Mouse (Mus musculus): ENCODE measurements around the gene Nuak1. TPM values are rescaled to one million over a fixed set of nuclear protein-coding genes. Genes with fewer than 3 reads are reported as not detected.

Nuak1 gene
- total and polyA plus RNA-seq, 3 experiments: 1.2 to 3.4 (median 1.6) TPM

DNA sequence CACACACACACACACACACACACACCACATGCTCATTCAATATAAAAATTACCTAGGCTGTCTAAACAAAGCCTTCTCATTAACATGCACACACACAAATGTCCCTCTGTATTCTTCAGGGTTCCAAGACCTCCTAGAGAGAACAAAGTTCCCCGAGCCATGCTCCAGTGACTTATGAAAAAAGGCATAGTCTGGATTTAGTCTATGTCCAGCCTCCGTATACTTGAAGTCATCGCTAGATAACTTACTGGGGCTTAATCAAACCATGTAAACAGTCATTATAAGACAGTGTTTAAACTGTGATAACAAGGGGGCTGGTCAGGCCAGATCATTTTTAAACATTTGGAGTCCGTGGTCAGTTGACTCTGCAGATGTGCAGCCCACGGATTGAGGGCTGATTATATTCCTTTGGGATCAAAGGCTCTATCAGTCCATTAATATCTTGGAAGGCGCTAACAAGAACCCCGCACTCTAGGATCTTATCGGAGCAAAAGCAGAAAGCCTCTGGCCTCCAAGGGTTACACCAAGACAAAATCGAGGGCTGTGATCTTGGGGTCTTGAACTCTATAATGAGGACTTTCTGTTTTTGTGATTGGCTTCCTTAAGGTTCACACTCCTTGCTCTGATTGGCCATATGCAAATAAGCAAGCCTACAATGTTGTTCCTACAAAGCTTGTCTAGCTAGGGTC lies 16.4 kb upstream of the Nuak1 start:
- Histone ChIP-seq H3K4me1 (ENCODE audit: control insufficient read depth in 1 of 2, insufficient read depth in 2 of 2) (no peaks in the 10 kb centered on the region), H3K36me3 (replicated peaks in 1 of 2; ENCODE audit: control insufficient read depth in 1 of 2, insufficient read depth in 1 of 2, low read length in 1 of 2) (no peaks in the 10 kb centered on the region), H3K9ac (ENCODE audit: insufficient read depth, low read depth) (no peak overlapping the region), H3K9me3 (replicated peaks; ENCODE audit: low read length) (no peaks in the 10 kb centered on the region), H3K27me3 (replicated peaks) (no peaks in the 10 kb centered on the region), H3K4me2 (ENCODE audit: insufficient read depth, low read depth, poor library complexity, severe bottlenecking) (no peak overlapping the region), H3K79me2 (replicated peaks; ENCODE audit: control insufficient read depth, extremely low read depth, insufficient read depth, poor library complexity, severe bottlenecking) (no peaks in the 10 kb centered on the region), H3K27ac (ENCODE audit: insufficient read depth, low read depth) (no peak overlapping the region), H3K4me3 (replicated peaks in 1 of 3; ENCODE audit: low read depth in 2 of 3, low read length in 2 of 3, poor library complexity in 1 of 3) (no peak overlapping the region)
- no peak for TF ChIP-seq SIN3A (IDR thresholded peaks at IDR 0.05; ENCODE audit: low read length)
- no peak for TF ChIP-seq ZKSCAN1 (IDR thresholded peaks at IDR 0.05; ENCODE audit: borderline replicate concordance, low read depth, low read length)
- no peak for TF ChIP-seq POLR2A (IDR thresholded peaks at IDR 0.05; ENCODE audit: low read depth, low read length)
- in situ Hi-C loops (cut with MboI; ENCODE audit: low pct_ligation_motif_present, low pct_unique_long_range_greater_than_20kb, low sequenced_read_pairs): no loop called here
- dilution Hi-C loops (cut with MboI; ENCODE audit: extremely low pct_ligation_motif_present, extremely low pct_unique_long_range_greater_than_20kb, low sequenced_read_pairs): no loop called here
- DNase-seq (ENCODE audit: extremely low read depth): no peak

DNA sequence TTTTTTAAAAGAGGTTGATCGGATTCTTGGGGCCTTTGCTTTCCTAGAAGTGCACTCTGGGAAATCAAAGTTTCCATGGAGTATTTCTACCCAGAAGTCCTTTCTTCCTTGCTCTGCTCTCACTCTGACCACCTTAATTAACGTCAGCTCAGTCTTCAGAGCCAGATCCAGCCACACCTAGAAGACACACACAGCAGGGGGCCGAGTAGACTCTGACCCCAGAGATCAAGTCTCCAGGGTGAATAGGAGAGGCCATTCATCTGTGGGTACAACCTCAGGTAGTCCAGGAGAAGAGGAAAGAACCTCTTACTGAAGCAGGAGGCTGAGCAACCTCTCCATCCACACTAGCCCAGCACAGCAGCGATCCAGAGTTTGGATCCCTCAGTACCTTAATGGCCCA lies 11.5 kb upstream of the Nuak1 start:
- Histone ChIP-seq H3K9me3 (replicated peaks; ENCODE audit: low read length) (no peaks in the 10 kb centered on the region), H3K27me3 (replicated peaks) (no peaks in the 10 kb centered on the region), H3K27ac (ENCODE audit: insufficient read depth, low read depth) (no peak overlapping the region), H3K79me2 (replicated peaks; ENCODE audit: control insufficient read depth, extremely low read depth, insufficient read depth, poor library complexity, severe bottlenecking) (no peaks in the 10 kb centered on the region), H3K4me1 (ENCODE audit: control insufficient read depth in 1 of 2, insufficient read depth in 2 of 2) (peaks cover 0 to 5% of the 10 kb centered on the region in 2 experiments; a peak in 1 of 4 replicates), H3K9ac (ENCODE audit: insufficient read depth, low read depth) (no peak overlapping the region), H3K36me3 (replicated peaks in 1 of 2; ENCODE audit: control insufficient read depth in 1 of 2, insufficient read depth in 1 of 2, low read length in 1 of 2) (no peaks in the 10 kb centered on the region), H3K4me3 (replicated peaks in 1 of 3; ENCODE audit: low read depth in 2 of 3, low read length in 2 of 3, poor library complexity in 1 of 3) (no peak overlapping the region), H3K4me2 (ENCODE audit: insufficient read depth, low read depth, poor library complexity, severe bottlenecking) (no peak overlapping the region)
- TF ChIP-seq SMC3 (IDR thresholded peaks at IDR 0.05; ENCODE audit: low read depth, low read length) (no peak), GABPA (IDR thresholded peaks at IDR 0.05; ENCODE audit: insufficient replicate concordance, low read depth, low read length) (no peak)
- DNase-seq (ENCODE audit: extremely low read depth): no peak
- in situ Hi-C loops (cut with MboI; ENCODE audit: low pct_ligation_motif_present, low pct_unique_long_range_greater_than_20kb, low sequenced_read_pairs): no loop called here
- dilution Hi-C loops (cut with MboI; ENCODE audit: extremely low pct_ligation_motif_present, extremely low pct_unique_long_range_greater_than_20kb, low sequenced_read_pairs): no loop called here

DNA sequence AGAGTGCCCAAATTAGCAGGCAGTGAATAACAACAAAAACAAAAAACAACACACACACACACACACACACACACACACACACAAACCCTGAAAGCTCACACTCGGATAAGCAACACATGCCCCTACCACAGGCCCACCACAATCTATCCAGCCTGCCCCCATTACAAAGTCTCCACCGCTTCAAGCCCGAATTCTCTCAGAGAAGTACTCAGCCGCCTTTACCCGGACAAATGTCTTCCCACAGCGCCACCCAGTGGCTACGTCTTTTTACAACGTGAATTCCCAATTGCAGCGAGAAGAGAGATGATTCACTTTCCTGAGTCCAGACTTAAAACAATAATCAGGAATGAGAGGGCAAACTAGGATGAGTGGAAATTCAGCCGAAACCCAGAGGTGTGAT lies 10.3 kb upstream of the Nuak1 start:
- dilution Hi-C loops (cut with MboI; ENCODE audit: extremely low pct_ligation_motif_present, extremely low pct_unique_long_range_greater_than_20kb, low sequenced_read_pairs): no loop called here
- peak; percentile 78 for DNase-seq (ENCODE audit: extremely low read depth)
- Histone ChIP-seq H3K4me3 (replicated peaks in 1 of 3; ENCODE audit: low read depth in 2 of 3, low read length in 2 of 3, poor library complexity in 1 of 3) (no peak overlapping the region), H3K27me3 (replicated peaks) (no peaks in the 10 kb centered on the region), H3K79me2 (replicated peaks; ENCODE audit: control insufficient read depth, extremely low read depth, insufficient read depth, poor library complexity, severe bottlenecking) (no peaks in the 10 kb centered on the region), H3K4me1 (ENCODE audit: control insufficient read depth in 1 of 2, insufficient read depth in 2 of 2) (peaks cover 0 to 5% of the 10 kb centered on the region in 2 experiments; a peak in 1 of 4 replicates), H3K9ac (ENCODE audit: insufficient read depth, low read depth) (no peak overlapping the region), H3K9me3 (replicated peaks; ENCODE audit: low read length) (no peaks in the 10 kb centered on the region), H3K27ac (ENCODE audit: insufficient read depth, low read depth) (no peak overlapping the region), H3K36me3 (replicated peaks in 1 of 2; ENCODE audit: control insufficient read depth in 1 of 2, insufficient read depth in 1 of 2, low read length in 1 of 2) (no peaks in the 10 kb centered on the region), H3K4me2 (ENCODE audit: insufficient read depth, low read depth, poor library complexity, severe bottlenecking) (no peak overlapping the region)
- in situ Hi-C loops (cut with MboI; ENCODE audit: low pct_ligation_motif_present, low pct_unique_long_range_greater_than_20kb, low sequenced_read_pairs): no loop called here
- no peak for TF ChIP-seq MEF2A (IDR thresholded peaks at IDR 0.05; ENCODE audit: borderline replicate concordance, low read depth, low read length)
- TF ChIP-seq BHLHE40 (IDR thresholded peaks at IDR 0.05; ENCODE audit: low read depth, low read length): no peak
- no peak for TF ChIP-seq USF1 (IDR thresholded peaks at IDR 0.05; ENCODE audit: low read depth, low read length)
- TF ChIP-seq RAD21 (IDR thresholded peaks at IDR 0.05; ENCODE audit: low read depth, low read length): peak; percentile 91
- no peak for TF ChIP-seq UBTF (IDR thresholded peaks at IDR 0.05; ENCODE audit: low read depth, low read length)
- no peak for TF ChIP-seq CHD1 (IDR thresholded peaks at IDR 0.05; ENCODE audit: low read depth, low read length)
- no peak for TF ChIP-seq RCOR1 (conservative IDR thresholded peaks at IDR 0.05; ENCODE audit: low read depth, low read length)
- no peak for TF ChIP-seq HCFC1 (IDR thresholded peaks at IDR 0.05; ENCODE audit: low read depth, low read length)
- no peak for TF ChIP-seq ETS1 (conservative IDR thresholded peaks at IDR 0.05; ENCODE audit: low read depth, low read length)
- peak; percentile 90 for TF ChIP-seq SMC3 (IDR thresholded peaks at IDR 0.05; ENCODE audit: low read depth, low read length)
- TF ChIP-seq ZC3H11A (IDR thresholded peaks at IDR 0.05; ENCODE audit: low read depth, low read length): peak; percentile 81
- no peak for TF ChIP-seq GABPA (IDR thresholded peaks at IDR 0.05; ENCODE audit: insufficient replicate concordance, low read depth, low read length)
- no peak for TF ChIP-seq MAX (IDR thresholded peaks at IDR 0.05; ENCODE audit: low read length)
- 0 out of 2 replicates have a peak, but pooled peaks have one; percentile 14 for TF ChIP-seq IRF4 (IDR thresholded peaks at IDR 0.05; ENCODE audit: low read depth, low read length)
- no peak for TF ChIP-seq TBP (conservative IDR thresholded peaks at IDR 0.05; ENCODE audit: low read depth, low read length)
- TF ChIP-seq ZNF384 (IDR thresholded peaks at IDR 0.05; ENCODE audit: low read depth, low read length): no peak
- no peak for TF ChIP-seq TCF12 (IDR thresholded peaks at IDR 0.05; ENCODE audit: low read depth, low read length)
- TF ChIP-seq MAFK (IDR thresholded peaks at IDR 0.05; ENCODE audit: insufficient replicate concordance, low read length): no peak
- no peak for TF ChIP-seq ZKSCAN1 (IDR thresholded peaks at IDR 0.05; ENCODE audit: borderline replicate concordance, low read depth, low read length)
- TF ChIP-seq MXI1 (IDR thresholded peaks at IDR 0.05; ENCODE audit: low read depth, low read length): no peak
- TF ChIP-seq CHD2 (IDR thresholded peaks at IDR 0.05; ENCODE audit: low read length): no peak
- no peak for TF ChIP-seq E2F4 (IDR thresholded peaks at IDR 0.05; ENCODE audit: insufficient replicate concordance, low read depth, low read length)
- TF ChIP-seq USF2 (conservative IDR thresholded peaks at IDR 0.05; ENCODE audit: low read depth, low read length): no peak

All from CH12.LX (cell line).